Mouse (Mus musculus) midbrain, embryonic 10.5 days (tissue): Measurements from ENCODE around the gene Lax1. TPM values are rescaled to one million over a fixed set of nuclear protein-coding genes. Genes with fewer than 3 reads are reported as not detected.
A peak's percentile ranks its signal among the peaks of the same experiment; 100 is the strongest.
"Not testable (repeated sequence)": the region's sequence is repeated elsewhere in the genome, so short reads cannot be mapped to it uniquely, and the experiment has no call there.

Experiments used
- DNase-seq: peaks from one replicate; pipeline ENCODE4 v3.0.0-alpha.2; 2017; ENCODE audit warnings: low spot score
- H3K27ac ChIP-seq: fragments of 300-500 bp; sonication (generic); replicated peaks from 2 replicates; pipeline ENCODE4 v1.5.1; 2016; ENCODE audit warnings: mild to moderate bottlenecking
- H3K27me3 ChIP-seq: fragments of 300-500 bp; sonication (generic); 2 replicates; pipeline ENCODE4 v1.6.1; 2016; ENCODE audit warnings: low read depth, mild to moderate bottlenecking; ENCODE audit not compliant: poor library complexity, severe bottlenecking
- H3K36me3 ChIP-seq: fragments of 300-500 bp; sonication (generic); 2 replicates; pipeline ENCODE4 v1.6.1; 2016; ENCODE audit warnings: mild to moderate bottlenecking, moderate library complexity
- H3K4me1 ChIP-seq: fragments of 300-500 bp; sonication (generic); 2 replicates; pipeline ENCODE4 v1.6.1; 2016
- H3K4me3 ChIP-seq: fragments of 300-500 bp; sonication (generic); 2 replicates; pipeline ENCODE4 v1.5.1; 2016; ENCODE audit warnings: mild to moderate bottlenecking, moderate library complexity
- H3K9me3 ChIP-seq: fragments of 300-500 bp; sonication (generic); replicated peaks from 2 replicates; pipeline ENCODE4 v1.6.1; 2016; ENCODE audit warnings: mild to moderate bottlenecking
- WGBS: fragments of 180-500 bp; shearing (Covaris S2); methylation state at CpG from one replicate; pipeline ENCODE4 v1.1.7; 2016; 5-methylcytosine and 5-hydroxymethylcytosine counted together
- polyA plus RNA-seq: library from polyadenylated mRNA; unstranded; fragments of >200 nt; fragmentation: Nextera tagmentation; extraction: Ambion mirVana; gene quantifications from 2 replicates; pipeline ENCODE4 v1.2.1, GENCODE M21; 2016

The Lax1 gene
- polyA plus RNA-seq, 1 experiment from 2014 or later, result 0.23 TPM

DNA sequence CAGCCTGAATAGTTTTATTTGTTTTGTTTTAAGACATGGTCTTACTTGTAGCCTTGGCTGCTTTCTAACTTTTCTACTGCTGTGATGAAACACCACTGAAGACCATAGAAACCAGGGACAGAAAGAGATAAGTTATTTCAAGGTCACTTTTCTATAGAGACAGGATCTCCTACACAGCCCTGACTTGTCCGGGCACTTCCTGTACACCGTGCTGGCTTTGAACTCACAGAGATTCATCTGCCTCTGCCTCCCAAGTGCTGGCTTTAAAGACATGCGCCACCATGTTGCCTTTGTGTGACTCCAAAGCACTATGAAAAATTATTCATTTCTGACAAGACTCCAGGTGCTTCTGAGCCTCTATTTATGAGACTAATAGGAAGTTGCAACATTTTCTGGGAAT, 18.6 kb downstream of the Lax1 start:
- WGBS, result 93% methylated on average over 3 of the region's 3 CpGs
- no peak for DNase-seq
- H3K4me3 ChIP-seq, result no peak overlapping the region
- H3K9me3 ChIP-seq, result no peaks in the 10 kb centered on the region
- no peaks in the 10 kb centered on the region for H3K27me3 ChIP-seq
- H3K4me1 ChIP-seq, result peaks cover 4% of the 10 kb centered on the region; the same call in 1 of the 2 replicates
- H3K36me3 ChIP-seq, result no peaks in the 10 kb centered on the region
- no peak overlapping the region for H3K27ac ChIP-seq

DNA sequence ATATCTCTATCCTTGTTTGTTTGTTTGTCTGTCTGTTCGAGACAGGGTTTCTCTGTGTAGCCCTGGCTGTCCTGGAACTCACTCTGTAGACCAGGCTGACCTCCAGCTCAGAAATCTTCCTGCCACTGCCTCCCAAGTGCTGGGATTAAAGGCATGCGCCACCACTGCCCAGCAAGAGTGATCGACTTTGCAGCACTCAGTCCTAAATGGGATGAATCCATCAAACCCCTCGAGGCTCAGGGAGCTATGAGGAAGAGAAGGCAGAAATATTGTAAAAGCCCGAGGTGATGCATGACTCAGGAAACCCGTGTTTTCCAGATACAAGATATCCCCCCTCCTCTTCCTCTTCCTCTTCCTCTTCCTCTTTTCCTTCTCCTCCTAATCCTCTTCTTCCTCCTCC, 19.1 kb downstream of the Lax1 start:
- Histone ChIP-seq H3K9me3 (no peaks in the 10 kb centered on the region), H3K4me3 (no peak overlapping the region), H3K4me1 (peaks cover 4% of the 10 kb centered on the region; the same call in 1 of the 2 replicates), H3K36me3 (no peaks in the 10 kb centered on the region), H3K27me3 (no peaks in the 10 kb centered on the region), H3K27ac (no peak overlapping the region)
- no peak for DNase-seq
- WGBS, result 91% methylated on average over 6 of the region's 6 CpGs

DNA sequence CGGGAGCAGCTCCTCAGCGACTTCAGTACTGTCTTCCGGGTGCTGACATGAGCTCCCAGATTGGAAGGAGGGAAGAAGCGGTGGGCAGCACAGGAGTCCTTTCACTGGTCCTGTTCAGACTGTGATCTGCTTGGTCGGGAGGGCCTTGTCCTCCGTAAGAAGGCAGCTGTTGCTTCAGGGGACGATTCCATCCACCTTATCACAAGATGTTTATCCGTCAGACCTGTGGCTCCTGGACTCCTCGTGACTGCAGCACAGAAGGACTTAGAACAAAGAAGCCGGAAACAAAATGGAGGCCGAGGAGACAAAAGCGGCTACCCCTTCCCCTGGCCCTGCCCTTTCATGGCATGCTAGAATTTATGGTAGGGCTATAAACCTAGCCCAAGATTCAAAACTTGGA, 19.7 kb downstream of the Lax1 start:
- no peak for DNase-seq
- H3K27ac ChIP-seq, result no peak overlapping the region; the same call in 1 of the 2 replicates
- H3K27me3 ChIP-seq, result no peaks in the 10 kb centered on the region
- H3K9me3 ChIP-seq, result no peaks in the 10 kb centered on the region
- H3K36me3 ChIP-seq, result no peaks in the 10 kb centered on the region
- 83% methylated on average over 12 of the region's 12 CpGs for WGBS
- no peak overlapping the region for H3K4me3 ChIP-seq
- peaks cover 4% of the 10 kb centered on the region; the same call in 1 of the 2 replicates for H3K4me1 ChIP-seq

DNA sequence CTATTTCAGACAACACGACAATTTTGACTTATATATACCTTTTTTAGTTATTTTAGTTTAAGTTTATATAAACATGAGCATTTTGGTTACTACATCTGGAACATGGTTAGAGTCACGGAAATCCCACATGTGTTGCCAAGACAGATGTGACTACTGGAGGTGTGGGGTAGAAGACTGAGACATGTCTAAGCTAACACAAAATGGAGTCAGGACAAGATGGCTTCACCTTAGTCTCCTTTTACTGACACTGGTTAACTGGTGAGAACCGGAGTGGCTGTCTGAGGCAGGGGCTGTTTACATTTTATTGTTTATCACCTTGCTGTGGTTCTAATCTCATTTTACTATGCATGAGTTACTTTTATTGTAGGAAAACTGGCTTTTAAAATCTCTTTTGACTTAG, 21.3 kb downstream of the Lax1 start:
- Histone ChIP-seq H3K4me3 (no peak overlapping the region), H3K36me3 (no peaks in the 10 kb centered on the region), H3K27me3 (no peaks in the 10 kb centered on the region), H3K4me1 (peaks cover 4% of the 10 kb centered on the region; the same call in 1 of the 2 replicates), H3K27ac (no peak overlapping the region), H3K9me3 (no peaks in the 10 kb centered on the region)
- no peak for DNase-seq
- 89% methylated on average over 3 of the region's 3 CpGs for WGBS

DNA sequence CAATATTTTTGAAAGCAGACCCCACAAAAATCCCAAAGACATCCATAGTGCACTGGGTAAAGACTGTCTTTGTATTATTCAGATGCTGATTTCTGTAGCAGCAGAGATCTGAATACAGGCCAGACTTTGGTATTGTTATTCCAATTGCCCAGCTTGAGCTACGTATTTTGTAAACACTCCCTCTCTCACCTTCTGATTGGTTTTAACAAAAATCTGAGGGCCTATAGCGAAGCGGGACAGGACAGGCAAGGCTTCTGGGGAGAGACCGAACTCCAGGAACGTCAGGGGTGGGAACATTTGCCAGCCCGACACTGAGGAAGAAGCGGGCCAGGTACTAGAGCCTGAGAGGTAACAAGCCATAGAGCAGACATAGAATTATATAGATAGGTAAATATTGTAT, 22.2 kb downstream of the Lax1 start:
- H3K4me3 ChIP-seq, result no peak overlapping the region
- no peak for DNase-seq
- WGBS, result 21% methylated on average over 7 of the region's 7 CpGs
- H3K4me1 ChIP-seq, result peaks cover 4% of the 10 kb centered on the region; the same call in 1 of the 2 replicates
- no peaks in the 10 kb centered on the region for H3K36me3 ChIP-seq
- H3K27me3 ChIP-seq, result no peaks in the 10 kb centered on the region
- H3K9me3 ChIP-seq, result no peaks in the 10 kb centered on the region
- no peak overlapping the region for H3K27ac ChIP-seq

DNA sequence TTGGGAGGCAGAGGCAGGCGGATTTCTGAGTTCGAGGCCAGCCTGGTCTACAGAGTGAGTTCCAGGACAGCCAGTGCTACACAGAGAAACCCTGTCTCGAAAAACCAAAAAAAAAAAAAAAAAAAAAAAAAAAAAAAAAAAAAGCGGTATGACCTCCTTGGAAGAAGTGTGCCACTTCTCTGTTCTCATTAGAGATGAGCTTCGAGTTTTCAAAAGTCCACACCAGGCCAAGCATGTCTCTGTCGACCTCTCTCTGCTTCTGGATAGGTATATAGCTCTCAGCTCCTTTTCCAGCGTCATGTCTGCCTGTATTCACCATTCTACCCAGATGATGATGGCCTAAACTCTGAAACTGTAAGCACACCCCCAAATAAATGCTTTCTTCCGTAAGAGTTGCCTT, 24.2 kb downstream of the Lax1 start:
- WGBS, result 83% methylated on average over 8 of the region's 8 CpGs
- not testable (repeated sequence) for H3K4me3 ChIP-seq, H3K9me3 ChIP-seq, H3K27ac ChIP-seq, H3K4me1 ChIP-seq, H3K27me3 ChIP-seq, H3K36me3 ChIP-seq, DNase-seq

DNA sequence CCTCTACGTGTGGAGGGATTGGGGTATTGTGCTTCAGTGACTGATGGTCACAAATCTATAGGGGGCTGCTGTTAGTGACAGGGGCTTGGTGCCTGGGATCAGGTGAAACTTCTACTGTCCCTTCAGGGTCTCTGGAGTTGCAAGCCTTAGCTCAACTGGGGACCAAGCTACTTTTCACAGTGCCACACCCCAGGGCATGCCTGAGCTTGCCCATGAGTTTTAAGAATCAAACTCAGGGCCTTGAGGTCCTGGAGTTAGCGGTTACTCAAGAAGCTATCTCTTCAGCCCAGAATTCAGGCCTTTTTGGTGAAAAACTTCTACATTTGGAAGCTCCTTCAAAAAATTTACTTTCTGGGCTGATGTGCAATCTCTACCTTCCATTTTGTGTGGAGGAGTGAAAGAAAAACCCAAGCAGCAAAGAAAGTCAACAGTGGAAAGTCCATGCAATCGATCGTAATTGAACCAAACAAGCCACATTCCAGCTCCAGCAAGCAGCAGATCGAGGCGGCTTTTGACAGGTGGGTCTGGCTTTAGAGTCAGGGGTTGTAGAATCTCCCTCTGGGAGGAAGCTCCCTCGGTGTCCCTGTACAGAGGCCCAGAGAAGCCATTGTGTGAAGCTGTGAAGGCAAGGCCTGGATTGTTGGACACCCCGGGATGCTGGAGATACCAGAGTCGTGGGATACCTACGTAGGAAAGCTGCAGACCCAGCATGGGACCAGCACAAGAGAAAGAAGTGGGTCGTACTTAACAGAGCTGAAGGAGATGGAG, 25.5 kb downstream of the Lax1 start:
- Histone ChIP-seq H3K36me3 (peaks cover 5% of the 10 kb centered on the region), H3K4me3 (no peak overlapping the region), H3K27me3 (no peaks in the 10 kb centered on the region), H3K27ac (no peak overlapping the region), H3K9me3 (no peaks in the 10 kb centered on the region), H3K4me1 (peaks cover 14% of the 10 kb centered on the region)
- 58% methylated on average over 11 of the region's 11 CpGs for WGBS
- no peak for DNase-seq

DNA sequence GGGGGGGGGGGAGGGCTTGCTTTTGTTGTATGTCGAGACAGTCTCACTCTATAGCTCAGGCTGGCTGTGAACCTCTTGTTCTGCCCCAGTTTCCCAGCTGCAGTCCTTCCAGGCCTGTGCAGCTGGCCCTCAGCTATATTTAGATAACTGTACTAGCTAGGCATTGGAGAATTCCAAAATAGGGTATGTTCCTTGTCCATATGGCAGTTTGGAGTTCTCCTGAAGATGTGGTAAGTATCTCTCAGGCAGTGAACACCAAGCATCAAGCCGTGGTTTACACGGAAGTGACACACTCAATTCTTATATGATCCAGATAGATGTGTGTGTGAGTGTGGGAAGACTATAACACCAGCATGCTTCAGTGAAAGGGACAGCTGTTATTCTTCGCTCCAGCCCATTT, 26.5 kb downstream of the Lax1 start:
- Histone ChIP-seq H3K4me1 (peaks cover 17% of the 10 kb centered on the region), H3K9me3 (no peaks in the 10 kb centered on the region), H3K36me3 (peaks cover 15% of the 10 kb centered on the region), H3K4me3 (no peak overlapping the region), H3K27me3 (no peaks in the 10 kb centered on the region), H3K27ac (no peak overlapping the region)
- no peak for DNase-seq
- WGBS, result 81% methylated on average over 4 of the region's 4 CpGs

DNA sequence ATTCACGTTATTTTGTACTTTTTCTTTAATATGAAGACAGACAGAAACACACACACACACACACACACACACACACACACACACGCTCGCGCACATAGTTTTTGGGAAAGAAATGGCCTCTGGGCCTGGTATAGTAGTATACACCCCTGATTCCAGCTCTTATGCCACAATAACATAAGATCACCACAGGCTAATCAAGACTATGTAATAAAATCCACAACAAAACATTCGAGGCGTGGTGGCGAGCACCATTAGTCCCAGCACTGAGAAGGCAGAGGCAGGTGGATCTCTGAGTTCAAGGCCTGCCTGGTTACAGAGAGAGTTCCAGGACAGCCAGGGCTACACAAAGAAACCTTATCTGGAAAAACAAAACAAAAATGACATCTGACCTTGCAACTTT, 27.0 kb downstream of the Lax1 start:
- no peak for DNase-seq
- WGBS, result 97% methylated on average over 7 of the region's 7 CpGs

DNA sequence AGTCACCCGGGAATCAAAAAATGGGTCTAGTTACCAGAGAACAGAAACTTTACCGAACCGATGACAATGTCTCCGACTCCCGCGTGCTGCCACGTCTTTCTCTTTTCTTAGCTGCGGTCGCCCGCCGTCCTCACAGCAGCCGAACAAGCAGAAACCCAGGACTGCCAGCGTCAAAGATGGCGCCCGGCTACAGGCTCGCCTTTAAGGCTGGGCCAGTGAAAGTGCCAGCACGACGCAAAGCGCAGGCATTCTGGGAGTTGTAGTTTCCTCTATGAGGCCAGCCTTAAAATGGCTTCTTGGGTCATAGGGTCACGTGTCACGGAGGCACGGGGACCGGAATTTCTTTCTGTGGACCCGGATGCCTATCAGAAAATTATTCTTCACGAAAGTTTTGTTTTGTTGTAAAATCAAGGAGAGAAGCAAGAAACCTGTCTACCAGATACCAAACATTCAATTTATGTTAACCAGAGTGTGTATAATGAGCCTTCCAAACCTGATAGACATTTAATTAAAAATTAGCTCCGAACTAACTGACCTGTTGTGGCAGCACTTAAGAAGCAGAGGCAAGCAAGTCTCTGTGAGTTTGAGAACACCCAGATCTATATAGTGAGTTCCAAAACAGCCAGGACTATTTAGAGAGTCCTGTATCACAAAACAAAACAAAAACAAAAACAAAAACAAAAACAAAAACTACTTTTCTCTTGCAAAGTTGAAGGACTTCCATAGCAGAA, 28.5 kb downstream of the Lax1 start, which contains the start of gene Gm38394:
Gm38394 (minus strand) TSS at position 116 of the 731 bp plus-strand sequence.
- Histone ChIP-seq H3K9me3 (no peaks in the 10 kb centered on the region), H3K4me3 (peak within 1 kb of the TSS; percentile 91), H3K4me1 (peaks cover 27% of the 10 kb centered on the region), H3K27ac (peak within 1 kb of the TSS; percentile 97), H3K27me3 (no peaks in the 10 kb centered on the region), H3K36me3 (peaks cover 36% of the 10 kb centered on the region)
- DNase-seq, result peak; percentile 94
- 3% methylated on average over 26 of the region's 26 CpGs for WGBS

More for the DNA sequence above, 27.0 kb downstream of the Lax1 start:
- H3K27ac ChIP-seq, result no peak overlapping the region
- H3K36me3 ChIP-seq, result peaks cover 20% of the 10 kb centered on the region
- H3K4me1 ChIP-seq, result peaks cover 18% of the 10 kb centered on the region
- no peak overlapping the region for H3K4me3 ChIP-seq
- H3K27me3 ChIP-seq, result no peaks in the 10 kb centered on the region
- no peaks in the 10 kb centered on the region for H3K9me3 ChIP-seq

DNA sequence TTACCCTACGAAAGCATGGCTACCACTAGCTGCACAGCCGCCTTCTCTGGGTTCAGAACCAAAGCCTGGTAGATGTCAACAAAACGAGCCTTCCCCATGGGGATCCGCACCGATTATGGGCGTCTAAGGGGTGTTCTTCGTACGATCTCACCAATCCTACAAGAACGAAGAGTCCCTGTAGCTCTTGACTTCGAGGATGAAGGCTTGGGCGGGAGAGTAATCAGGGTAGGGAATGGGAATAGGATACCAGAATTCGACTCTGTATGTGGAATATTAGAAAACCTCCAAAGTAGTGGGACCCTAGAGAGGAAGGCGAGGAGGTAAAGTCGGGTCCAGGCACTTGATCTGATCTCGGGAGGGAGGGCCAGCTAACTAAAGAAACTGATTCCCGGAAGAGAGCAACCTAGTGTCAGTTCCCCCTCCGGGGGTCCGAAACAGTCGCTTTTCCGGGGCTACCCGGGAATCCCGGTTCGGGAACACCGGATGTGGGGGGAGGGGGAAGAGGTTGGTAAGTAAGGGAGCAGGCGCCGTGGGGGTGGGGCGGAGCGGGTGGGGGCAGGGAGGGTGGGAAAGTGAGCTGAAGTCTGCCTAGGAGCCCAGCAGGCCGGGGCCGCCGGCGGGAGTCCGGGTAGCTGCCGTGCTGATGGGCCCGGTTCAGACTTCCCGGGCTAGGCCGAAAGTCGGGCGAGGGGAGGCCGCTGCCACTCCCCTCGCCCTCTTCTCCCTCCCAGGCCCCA, 29.3 kb downstream of the Lax1 start, which contains the start of gene Zbed6:
Zbed6 (minus strand) TSS at position 420 of the 737 bp plus-strand sequence.
- peaks cover 27% of the 10 kb centered on the region for H3K4me1 ChIP-seq
- no peaks in the 10 kb centered on the region for H3K27me3 ChIP-seq
- H3K9me3 ChIP-seq, result no peaks in the 10 kb centered on the region
- peaks cover 41% of the 10 kb centered on the region for H3K36me3 ChIP-seq
- peak within 1 kb of the TSS; percentile 97 for H3K27ac ChIP-seq
- H3K4me3 ChIP-seq, result peak within 1 kb of the TSS; percentile 91
- WGBS, result 3% methylated on average over 40 of the region's 41 CpGs
- DNase-seq, result peak; percentile 81

DNA sequence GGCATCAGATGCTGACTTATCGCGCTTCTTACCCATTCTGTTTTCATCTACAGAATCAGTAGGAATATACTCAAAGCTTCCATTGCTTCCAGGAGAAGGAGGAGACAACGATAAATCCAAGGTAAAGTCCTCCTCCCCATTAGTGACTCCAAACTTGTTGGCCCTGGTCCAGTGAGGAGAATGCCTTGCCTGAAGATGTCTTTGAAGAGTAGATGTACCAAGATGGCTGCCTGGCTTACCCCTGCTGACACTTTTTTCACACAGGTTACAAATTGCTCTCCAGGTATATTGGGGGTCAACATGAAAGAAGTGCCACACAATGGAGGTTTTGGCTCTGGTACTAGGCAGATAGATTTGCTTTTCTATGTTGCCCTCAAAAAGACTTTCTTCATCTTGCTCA, 31.0 kb downstream of the Lax1 start:
- no peaks in the 10 kb centered on the region for H3K9me3 ChIP-seq
- H3K27me3 ChIP-seq, result no peaks in the 10 kb centered on the region
- peaks cover 52% of the 10 kb centered on the region for H3K36me3 ChIP-seq
- 96% methylated on average over 3 of the region's 3 CpGs for WGBS
- no peak for DNase-seq
- H3K4me1 ChIP-seq, result peaks cover 27% of the 10 kb centered on the region
- H3K27ac ChIP-seq, result no peak overlapping the region
- no peak overlapping the region for H3K4me3 ChIP-seq
